Mouse (Mus musculus) R1 (cell line): ENCODE results near the gene Usp34.
A peak's percentile ranks its signal among the peaks of the same experiment; 100 is the strongest.
"Not testable (repeated sequence)": the region's sequence is repeated elsewhere in the genome, so short reads cannot be mapped to it uniquely, and the experiment has no call there.

Experiments used
- DNase-seq: peaks from one replicate; pipeline ENCODE4 v3.0.0-alpha.2; 2018; ENCODE audit warnings: low read depth, low spot score

Usp34 gene

DNA sequence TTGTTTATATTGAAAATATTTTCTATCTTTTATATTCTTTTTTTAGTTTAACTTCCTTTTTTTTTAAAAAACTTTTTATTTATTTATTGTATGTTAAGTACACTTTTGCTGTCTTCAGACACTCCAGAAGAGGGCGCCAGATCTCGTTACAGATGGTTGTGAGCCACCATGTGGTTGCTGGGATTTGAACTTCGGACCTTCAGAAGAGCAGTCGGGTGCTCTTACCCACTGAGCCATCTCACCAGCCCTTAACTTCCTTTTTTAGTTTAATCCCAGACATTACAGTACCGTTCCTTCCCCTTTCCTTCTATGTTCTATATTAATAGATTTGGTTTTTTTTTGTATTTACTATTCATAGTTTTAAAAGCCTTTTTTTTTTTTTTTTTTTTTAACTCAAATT, 50.5 kb downstream of the Usp34 start:
- DNase-seq: not testable (repeated sequence)

DNA sequence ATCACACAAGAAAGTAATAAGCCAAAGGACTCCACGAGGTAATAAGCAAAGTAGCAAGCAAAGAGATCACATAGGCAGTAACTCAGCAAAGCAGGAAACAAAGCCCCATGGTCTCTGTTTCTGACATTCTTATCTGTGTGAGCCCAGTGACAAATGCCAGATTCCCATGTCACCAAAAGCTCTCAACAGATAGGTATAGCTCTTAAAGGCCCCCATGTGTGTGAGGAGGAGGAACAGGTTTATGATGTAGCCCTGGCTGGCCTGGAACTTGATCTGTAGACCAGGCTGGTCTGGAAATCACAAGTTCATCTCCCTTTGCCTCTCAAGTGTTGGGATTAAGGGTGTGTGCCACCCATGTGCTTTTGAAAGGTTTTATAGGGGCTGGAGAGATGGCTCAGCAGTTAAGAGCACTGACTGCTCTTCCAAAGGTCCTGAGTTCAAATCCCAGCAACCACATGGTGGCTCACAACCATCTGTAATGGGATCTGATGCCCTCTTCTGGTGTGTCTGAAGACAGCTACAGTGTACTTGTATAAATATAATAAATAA, 53.1 kb downstream of the Usp34 start:
- not testable (repeated sequence) for DNase-seq

DNA sequence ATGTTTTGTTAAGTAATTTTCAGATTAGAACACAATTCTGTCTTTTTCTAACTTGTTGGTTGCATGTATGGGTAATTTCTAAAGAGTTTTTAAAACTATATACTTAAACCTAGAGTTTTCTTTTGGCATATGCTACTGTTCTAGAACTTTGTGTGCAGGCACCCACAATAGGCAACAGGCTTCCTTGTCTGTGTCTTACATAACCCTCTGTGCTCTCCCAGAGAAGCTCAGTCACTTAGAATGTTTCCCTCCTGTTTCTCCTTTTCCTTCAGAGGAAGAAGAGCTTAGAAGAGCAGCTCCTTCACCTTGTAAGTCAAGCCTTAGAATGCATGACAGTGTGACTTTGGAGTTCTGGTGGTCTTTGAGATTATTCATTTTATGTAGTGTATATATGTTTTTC, 55.6 kb downstream of the Usp34 start:
- DNase-seq: no peak

DNA sequence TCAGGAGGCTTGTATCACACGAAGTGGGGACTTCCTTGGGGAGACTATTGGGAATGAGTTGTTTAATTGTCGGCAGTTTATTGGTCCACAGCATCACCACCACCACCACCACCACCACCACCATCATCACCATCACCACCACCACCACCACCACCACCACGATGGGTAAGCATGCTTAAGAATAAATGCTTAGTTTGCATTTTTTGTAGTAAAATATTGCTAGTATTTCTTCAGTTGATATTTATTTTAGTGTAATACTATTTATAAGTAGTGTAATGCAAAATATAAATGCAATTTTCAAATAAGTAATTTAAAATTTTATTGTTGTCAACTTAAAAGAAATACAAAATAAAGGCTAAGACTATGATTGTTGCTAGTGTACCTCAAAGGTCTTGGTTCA, 57.7 kb downstream of the Usp34 start:
- DNase-seq: no peak

DNA sequence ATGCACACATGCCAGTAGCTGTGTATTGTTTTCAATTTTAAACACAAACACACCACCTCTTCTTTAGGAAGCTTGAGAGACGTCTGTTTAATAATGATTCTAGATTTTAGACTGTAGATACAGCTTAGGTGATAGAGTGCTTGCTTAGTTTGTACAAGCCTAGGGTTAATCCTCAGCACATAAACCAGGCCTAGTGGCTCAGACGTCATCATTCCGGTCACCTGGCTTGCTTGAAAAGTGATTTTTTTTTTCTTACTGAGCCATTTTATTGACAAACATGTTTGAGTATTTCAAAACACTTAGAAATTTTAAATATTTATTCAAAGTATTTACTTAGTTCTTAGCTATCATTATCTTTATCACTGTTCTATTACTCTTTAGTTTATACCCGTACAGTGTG, 65.3 kb downstream of the Usp34 start:
- DNase-seq: no peak

DNA sequence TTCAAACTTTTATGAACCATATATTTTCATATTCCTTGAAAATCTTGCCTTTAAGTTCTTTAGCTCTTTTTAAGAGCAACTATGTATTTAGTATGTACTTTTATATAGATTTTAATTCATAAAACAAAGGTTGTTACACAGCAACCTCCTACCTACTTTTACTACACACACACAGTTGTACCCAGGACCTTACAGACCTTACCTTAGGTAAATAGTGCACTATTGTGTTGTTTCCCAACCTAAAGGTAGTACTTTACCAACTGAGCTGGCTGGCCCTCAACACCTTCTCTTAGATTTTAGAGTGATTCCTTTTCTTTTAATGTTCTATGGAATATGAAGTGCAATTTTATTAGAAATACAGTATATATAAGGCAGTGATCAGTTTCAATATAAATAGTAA, 65.8 kb downstream of the Usp34 start:
- DNase-seq: no peak

DNA sequence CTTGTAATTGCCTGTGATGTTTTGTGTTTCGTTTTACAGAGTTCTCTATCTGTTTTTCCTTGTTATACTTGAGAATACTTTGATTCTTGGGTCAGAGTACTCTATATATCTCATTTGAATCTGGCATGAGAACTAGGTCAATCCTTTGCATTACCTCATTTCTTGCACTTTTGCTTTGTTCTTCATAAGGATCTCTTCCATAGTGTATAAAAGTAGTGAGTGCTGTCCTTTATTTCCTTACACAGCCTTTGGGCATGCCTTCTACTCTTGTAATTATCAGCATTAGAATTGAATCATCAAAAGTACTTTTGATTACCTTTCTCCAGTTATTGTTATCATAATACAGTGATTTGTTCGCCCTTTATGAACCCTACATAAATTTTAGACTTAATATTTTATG, 73.4 kb downstream of the Usp34 start:
- DNase-seq: no peak

DNA sequence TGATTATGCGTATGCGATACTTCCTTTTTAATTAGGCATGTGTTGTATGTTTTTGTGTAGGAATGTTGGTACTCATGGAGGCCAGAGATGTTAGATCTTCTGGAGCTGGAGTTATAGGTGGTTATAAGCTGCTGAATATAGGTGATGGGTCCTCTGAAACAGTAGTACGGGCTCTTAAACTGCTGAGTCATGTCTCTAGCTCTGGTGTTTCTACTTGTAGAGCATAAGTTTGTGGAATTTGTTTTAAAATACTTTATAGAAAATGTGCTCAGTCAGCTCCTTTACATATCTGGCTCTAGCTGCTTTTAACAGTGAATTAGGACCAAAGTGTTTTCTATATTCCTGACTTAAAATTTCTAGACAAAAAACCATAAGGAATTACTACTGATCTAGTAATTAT, 73.9 kb downstream of the Usp34 start:
- DNase-seq: no peak

DNA sequence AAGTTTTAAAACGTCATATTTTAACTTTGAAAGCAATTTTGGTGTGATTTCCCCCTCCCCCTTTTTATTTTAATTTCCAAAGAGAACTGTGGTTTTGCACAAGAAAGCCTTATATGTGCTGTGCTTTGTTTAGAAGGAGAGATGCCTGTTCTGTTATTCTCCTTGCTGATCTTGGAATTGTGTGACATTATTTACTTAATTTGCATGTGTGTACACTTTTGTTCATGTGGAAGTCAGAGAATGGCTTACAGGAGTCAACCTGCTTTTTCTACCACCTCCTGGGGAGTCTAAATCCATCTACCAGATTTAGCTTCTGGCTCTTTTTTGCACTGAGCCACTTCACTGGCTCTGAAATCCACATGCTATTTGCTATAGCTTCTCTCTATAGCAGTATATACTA, 76.1 kb downstream of the Usp34 start:
- DNase-seq: peak; percentile 88

DNA sequence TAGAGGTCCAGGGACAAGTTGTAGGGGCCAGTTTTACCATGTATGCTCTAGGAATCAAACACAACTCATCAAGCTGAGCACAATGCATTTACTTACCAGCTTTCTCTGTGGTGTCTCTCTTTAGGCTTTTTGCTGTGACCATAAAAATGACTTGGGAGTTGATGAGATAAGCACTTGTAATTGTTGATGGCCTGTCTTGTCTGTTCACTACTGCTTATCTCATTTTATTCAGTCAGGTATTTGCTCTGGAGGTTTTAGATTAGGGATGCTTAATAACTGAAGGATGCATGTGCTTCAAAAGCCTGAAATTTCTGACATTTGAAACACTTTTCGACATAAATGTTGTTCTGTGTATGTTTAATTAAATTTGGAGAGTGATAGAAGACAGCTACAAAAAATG, 83.0 kb downstream of the Usp34 start:
- DNase-seq: no peak

DNA sequence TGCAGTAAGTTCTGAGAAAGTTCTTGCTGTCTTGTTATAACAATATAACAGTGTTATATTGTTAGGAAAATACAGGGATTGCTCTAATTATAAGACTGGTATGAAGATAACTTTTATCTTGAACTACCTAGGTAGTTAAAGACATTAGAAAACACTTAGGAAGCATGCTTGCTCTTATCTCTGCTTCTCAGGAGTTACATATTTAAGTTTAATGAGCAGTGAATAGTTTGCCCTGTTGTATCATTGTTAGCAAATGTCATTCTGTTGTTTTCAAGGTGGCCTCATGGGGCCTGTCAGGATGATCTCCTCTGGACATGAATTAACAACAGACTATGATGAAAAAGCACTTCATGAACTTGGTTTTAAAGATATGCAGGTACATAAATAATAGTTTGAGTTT, 85.9 kb downstream of the Usp34 start:
- no peak for DNase-seq

DNA sequence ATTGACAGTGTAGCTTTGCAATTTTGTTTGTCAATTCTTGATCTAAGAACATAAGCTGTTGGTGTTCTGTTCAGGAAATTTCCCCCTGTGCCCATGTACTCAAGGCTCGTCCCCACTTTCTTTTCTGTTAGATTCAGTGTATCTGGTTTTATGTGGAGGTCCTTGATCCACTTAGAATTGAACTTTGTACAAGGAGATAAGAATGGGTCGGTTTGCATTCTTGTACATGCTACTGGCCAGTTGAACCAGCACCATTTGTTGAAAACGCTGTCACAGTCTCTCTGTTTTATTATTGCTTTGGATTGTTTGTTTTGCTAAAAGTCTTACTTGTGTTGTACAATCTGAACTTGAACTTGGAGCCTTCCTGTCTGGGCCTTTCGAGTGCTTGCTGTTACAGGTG, 89.9 kb downstream of the Usp34 start:
- no peak for DNase-seq

DNA sequence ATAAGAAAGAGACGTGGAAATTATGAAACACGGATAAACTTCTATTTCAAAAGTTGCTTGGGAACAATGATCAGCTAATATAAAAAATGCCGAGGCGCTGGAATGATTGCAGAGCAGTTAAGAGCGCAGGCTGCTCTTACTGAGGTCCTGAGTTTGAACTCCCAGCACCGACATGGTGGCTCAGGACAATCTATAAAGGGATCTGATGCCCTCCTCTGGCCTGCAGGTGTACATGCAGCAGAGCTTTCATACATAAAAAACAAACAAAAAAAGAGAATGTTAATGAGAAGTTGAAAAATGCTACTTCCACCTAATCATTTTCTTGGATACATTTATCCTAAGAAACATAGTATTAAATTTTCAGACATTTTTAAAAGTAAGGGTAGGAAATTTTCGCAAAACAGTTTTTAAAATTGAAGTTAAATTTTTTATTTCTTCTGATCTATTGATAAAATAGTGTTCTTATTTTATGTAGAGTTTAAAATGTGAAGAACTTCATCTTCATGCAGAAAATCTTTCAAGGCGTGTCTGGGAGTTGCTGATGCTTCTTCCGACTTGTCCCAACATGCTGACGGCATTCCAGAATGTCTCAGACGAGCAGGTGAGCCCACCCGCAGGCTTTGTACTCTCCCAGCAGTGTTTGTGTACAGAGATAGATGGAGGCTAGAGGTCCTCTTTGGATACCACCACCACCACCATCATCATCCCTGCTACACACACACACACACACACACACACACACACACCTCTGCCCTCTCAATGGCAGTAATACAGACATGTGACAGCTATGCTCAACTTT, 94.5 kb downstream of the Usp34 start:
- DNase-seq: peak; percentile 68

DNA sequence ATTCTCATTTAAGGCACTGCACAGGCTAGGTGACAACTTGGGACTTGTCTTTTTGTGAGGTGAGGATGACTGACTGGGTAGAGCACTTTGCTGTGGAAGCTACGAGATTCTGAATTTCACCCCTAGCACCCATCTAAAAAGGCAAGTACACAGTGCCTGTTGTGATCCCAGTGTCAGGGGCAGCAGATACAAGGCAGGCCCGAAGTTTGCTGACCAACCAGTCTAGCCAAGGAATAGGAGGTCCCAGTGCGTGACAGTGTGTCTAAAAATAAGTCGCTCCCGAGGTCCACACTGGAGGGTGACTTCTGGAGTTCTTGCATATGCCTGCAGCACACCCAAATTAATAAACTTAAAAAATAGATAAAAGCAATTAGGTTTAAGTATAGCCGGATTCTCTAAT, 121.6 kb downstream of the Usp34 start:
- no peak for DNase-seq

DNA sequence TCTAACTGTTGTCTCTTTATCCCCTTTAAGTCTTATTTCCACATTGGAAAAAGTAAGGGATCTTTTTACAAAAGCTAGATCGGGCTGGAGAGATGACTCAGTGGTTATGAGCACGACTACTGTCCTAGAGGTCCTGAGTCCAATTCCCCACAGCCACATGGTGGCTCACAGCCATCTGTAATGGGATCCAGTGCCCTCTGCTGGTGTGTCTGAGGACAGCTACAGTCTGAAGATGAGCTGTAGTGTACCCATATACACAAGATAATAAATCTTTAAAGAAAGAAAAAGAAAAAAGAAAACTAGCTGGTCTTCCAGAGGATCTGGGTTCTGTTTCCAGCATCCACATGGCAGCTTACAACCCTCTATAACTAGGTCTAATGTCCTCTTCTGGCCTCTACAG, 123.3 kb downstream of the Usp34 start:
- DNase-seq: no peak

DNA sequence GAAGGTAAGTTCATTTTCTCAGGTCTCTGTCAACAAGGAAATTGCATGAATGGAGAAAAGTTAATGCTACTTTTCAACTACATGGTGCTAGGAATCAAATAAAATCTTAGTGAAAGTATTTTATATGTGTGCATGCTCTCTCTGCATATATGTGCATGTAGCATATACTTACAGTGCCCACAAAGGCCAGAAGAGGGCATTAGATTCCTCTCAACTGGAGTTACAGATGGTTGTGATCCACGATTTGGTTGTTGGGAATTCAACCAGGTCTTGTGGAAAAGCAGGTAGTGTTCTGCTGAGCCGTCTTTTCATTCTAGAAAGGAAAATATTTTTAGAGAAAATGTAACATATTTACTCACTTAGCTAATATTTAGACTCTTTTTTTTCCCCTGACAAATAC, 129.4 kb downstream of the Usp34 start:
- peak; percentile 50 for DNase-seq

DNA sequence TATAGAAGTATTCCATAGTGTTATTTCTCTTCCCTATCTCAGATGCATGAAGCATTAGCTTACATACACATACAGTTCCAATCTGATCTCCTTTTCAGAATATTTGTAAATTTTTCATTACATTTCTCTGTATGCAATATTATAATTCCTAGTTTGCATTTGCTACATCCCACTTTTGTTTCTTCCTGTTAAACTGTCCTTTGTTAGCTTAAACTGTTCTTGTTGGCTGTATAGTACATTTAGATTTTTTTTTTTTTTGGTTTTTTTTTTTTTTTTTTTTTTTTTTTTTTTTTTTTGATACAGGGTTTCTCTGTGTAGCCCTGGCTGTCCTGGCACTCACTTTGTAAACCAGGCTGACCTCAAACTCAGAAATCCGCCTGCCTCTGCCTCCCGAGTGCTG, 159.2 kb downstream of the Usp34 start:
- DNase-seq: not testable (repeated sequence)

DNA sequence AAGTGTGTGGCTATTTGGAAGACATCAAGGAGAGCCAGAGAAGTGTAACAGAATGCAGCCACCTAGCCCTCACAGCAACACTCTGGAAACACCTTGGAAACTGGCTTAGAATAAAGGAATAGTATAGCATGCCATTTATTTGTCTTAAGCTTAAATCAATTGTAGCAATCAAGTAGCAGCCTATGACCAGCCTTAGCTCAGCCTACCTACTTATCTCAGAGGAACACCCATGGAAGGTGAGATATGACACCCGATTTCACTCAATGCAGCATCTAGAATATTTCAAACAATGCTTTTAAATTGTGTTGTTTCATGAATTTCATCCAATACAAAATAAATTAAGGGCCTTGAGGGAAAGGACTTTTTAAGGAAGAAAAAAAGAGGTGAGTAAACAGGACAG, 183.3 kb downstream of the Usp34 start:
- no peak for DNase-seq

DNA sequence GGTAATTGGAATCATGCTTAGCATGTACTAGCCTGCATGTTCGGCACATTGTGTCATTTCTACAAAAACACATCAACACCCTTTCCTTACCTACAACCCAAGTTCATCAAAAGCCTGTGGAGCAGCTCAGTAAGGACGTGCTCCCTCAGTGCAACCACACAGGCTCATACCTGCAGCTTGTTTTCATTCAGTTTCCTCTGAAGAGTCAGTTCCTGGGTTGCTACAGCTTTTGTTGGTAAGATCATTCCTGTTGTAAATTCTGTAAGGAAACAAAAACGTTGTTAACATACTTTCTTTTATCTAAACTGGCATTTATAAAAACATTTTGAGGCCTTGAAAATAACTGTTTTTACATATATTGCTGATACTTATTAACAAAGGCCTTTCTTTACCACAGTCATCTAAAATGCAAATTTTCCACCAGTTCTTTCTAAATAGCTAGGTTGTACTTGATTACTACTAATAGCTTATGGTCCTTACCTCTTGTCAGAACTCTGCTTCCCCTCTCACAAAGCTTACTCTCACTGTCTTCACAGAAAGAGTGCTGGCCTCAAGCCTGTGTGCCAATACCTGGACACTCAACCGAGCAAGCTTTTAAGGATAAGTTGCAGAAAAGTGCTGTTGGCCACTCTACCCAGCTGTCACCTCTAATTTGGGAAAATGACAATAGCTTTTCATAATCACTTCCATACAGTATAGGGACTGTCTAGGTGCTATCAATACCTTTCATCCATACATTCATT, 185.5 kb downstream of the Usp34 start:
- DNase-seq: no peak

DNA sequence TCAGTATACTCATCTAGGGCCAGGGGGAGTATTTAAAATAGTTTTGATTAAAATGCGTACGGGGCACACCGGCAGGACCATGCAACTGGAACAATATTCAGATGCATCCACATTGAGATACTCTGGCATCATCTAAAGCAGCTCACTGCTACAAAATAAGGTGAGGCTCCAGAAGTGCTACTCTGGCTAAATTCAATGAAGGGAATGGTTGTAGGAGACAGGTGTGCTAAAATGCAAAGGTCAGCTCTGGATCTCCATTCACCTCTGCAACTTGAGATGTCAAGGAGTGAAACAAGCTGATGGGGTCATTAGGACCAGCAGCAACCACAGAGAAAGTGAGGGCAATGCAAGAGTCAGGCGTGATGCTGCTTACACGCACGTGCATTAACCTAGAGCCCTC, 188.5 kb downstream of the Usp34 start:
- DNase-seq: no peak

DNA sequence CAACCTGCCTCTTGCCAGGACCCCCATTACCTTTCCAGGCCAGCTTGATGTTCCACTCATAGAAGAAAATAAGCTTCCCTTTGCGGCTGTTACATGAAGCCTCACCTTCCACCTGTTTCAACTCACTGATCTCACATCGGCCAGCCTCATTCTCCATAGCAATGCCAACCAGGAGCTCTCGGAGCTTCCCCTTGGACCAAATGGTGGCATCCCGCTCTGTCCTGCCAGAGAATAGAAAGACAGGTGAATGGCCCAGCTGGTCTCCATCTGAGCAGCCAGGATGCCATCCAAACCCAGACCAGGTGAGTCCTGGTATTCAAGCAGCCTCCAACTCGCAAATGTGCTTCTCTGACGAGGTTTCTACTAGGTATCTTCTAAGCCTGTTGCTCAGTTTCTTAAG, 190.0 kb downstream of the Usp34 start:
- DNase-seq: no peak

DNA sequence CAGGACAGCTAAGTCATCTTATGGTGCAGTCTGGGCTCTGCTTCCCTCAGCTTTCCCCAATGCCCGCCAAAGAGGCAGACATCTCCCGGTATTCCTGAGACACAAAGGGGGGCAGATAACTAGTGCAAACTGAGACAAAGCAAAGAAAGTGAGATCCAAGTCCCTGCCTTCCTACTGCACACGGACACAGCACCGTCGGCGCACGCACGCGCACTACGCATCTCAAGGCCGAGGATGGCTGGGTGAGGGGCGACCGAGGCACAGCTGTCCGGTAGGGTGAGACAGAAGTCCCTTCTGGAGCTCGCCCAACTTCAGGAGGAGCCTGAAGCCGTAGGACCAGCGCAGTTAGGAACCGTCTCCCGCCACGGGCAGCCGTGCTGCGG, 190.6 kb downstream of the Usp34 start:
- peak; percentile 83 for DNase-seq
